Mouse (Mus musculus) liver, embryonic 14 days (tissue): ENCODE measurements around the gene Ikbip. TPM values are rescaled to one million over a fixed set of nuclear protein-coding genes. Genes with fewer than 3 reads are reported as not detected.

Experiments
- polyA plus RNA-seq: library from polyadenylated mRNA; depleted of rRNA; stranded (reverse); fragments of >200 nt; gene quantifications from 2 replicates; pipeline ENCODE4 v1.2.3, GENCODE M21; 2012; rRNA removed

Gene Ikbip
- 4.8 and 5.5 TPM in 2 replicates for polyA plus RNA-seq

GRCm38 (mm10) chr10:91082550-91083392 lies at the start of gene Ikbip, which contains the start of gene Apaf1:
Ikbip (plus strand) TSS chr10:91082940.
Apaf1 (minus strand) TSS chr10:91082770.

GRCm38 (mm10) chr10:91123828-91124822 lies 41.4 kb downstream of the Ikbip start, which contains the start of gene Slc25a3:
Slc25a3 (minus strand) TSS chr10:91124059.

Other genes with a start within 250 kb of the Ikbip start
- 7.2 and 7.7 TPM in 2 replicates for gene Apaf1, start 170 bp upstream of the Ikbip start, polyA plus RNA-seq
- 143 and 224 TPM in 2 replicates for gene Slc25a3, start 41.1 kb downstream of the Ikbip start, polyA plus RNA-seq
- gene Tmpo, start 98.4 kb downstream of the Ikbip start, polyA plus RNA-seq, result 123 and 139 TPM in 2 replicates